Comparison of ENCODE assay signal across 8 mouse cellular contexts in the genomic region with DNA sequence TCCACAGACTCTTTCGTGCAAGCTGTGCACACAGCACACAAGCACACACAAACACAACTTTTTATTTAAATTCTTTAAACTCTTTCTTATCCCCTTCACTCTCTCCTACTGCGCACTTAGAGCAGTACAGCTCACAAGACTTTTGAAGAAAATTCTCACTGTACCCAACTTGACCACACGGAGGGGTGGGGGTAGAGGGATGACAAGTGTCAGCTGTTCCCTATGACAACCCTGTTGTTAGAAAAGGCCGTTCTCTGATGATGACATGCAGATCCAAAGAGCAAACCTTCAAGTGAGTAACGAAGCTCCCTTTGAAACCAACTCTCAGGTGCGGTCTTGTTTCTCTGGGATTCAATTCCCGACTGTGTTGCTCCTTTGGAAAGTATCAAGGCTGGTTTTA. TPM values are rescaled to one million over a fixed set of nuclear protein-coding genes. Genes with fewer than 3 reads are reported as not detected.
DNase-seq lines count a peak whose midpoint lies in the region; ATAC-seq and TF ChIP-seq lines count a peak whose summit lies in the region.

No protein-coding gene starts in this region.

- in situ Hi-C loops in ES-E14 (cut with MboI; ENCODE audit: low sequenced_read_pairs in 2 of 2, unreplicated experiment in 2 of 2), result loop anchor here in 1 of 2 experiments (5.0 to 10.0 kb wide), 2 partner anchors 71 to 1033 kb away; no protein-coding TSS in a partner anchor

- no peak for TF ChIP-seq POLR2A in kidney, adult 2 months (IDR thresholded peaks at IDR 0.05; ENCODE audit: low read depth, low read length)

- H3K36me3 ChIP-seq in kidney, adult 2 months (ENCODE audit: control insufficient read depth, insufficient read depth, low read length), result no peaks in the 10 kb centered on the region
- H3K36me3 ChIP-seq in ES-E14 (ENCODE audit: control insufficient read depth, insufficient read depth, low read length, poor library complexity, severe bottlenecking), result no peaks in the 10 kb centered on the region
- H3K36me3 ChIP-seq in forebrain, postnatal 0 days (ENCODE audit: insufficient read depth), result no peaks in the 10 kb centered on the region
- peaks cover 11% of the 10 kb centered on the region; the same call in 1 of the 2 replicates for H3K36me3 ChIP-seq in liver, postnatal 0 days (replicated peaks; ENCODE audit: insufficient read depth, low read length)

- peak overlapping the region; percentile 53 for H3K4me2 ChIP-seq in forebrain, postnatal 0 days (ENCODE audit: low read depth)
- H3K4me2 ChIP-seq in liver, postnatal 0 days (ENCODE audit: low read depth, low read length), result peak overlapping the region; percentile 90

- no peak overlapping the region; the same call in 1 of the 2 replicates for H3K9ac ChIP-seq in ES-E14 (ENCODE audit: insufficient read depth, low read depth, low read length, poor library complexity, severe bottlenecking)
- H3K9ac ChIP-seq in forebrain, postnatal 0 days, result peak overlapping the region; percentile 70; the same call in 1 of the 2 replicates
- H3K9ac ChIP-seq in liver, postnatal 0 days (replicated peaks), result peak overlapping the region; percentile 71

- no peak for DNase-seq in kidney, adult 2 months
- DNase-seq in kidney, postnatal 14 days, result no peak
- DNase-seq in ES-E14 (ENCODE audit: low read depth, low spot score), result no peak
- DNase-seq in forebrain, postnatal 0 days, result no peak
- DNase-seq in liver, postnatal 0 days, result no peak
- no peak for DNase-seq in urinary bladder, postnatal 25 days (ENCODE audit: low spot score)
- no peak for DNase-seq in adrenal gland, postnatal 14 days
- DNase-seq in frontal cortex, postnatal 25 days (ENCODE audit: low spot score in 2 of 2), result no peak

- WGBS in kidney, adult 2 months, result 24% methylated on average over 7 of the region's 7 CpGs
- 43% methylated on average over 7 of the region's 7 CpGs for WGBS in forebrain, postnatal 0 days
- 27% methylated on average over 7 of the region's 7 CpGs for WGBS in liver, postnatal 0 days (ENCODE audit: insufficient replicate concordance)

- H3K9me3 ChIP-seq in ES-E14 (ENCODE audit: control insufficient read depth, insufficient read depth, low read depth, low read length), result no peaks in the 10 kb centered on the region
- H3K9me3 ChIP-seq in forebrain, postnatal 0 days (ENCODE audit: low read length), result no peaks in the 10 kb centered on the region
- H3K9me3 ChIP-seq in liver, postnatal 0 days (ENCODE audit: low read length), result no peaks in the 10 kb centered on the region

- ATAC-seq in forebrain, postnatal 0 days, result 0 out of 2 replicates have a peak, but pooled peaks have one; percentile 2
- peak; percentile 20 for ATAC-seq in liver, postnatal 0 days

- peaks cover 11% of the 10 kb centered on the region for H3K4me1 ChIP-seq in kidney, adult 2 months (ENCODE audit: control insufficient read depth, insufficient read depth, low read length)
- H3K4me1 ChIP-seq in ES-E14 (ENCODE audit: control insufficient read depth in 2 of 2, insufficient read depth in 2 of 2, low read length in 2 of 2, poor library complexity in 1 of 2), result no peaks in the 10 kb centered on the region
- 0 out of 2 replicates have a peak, but pooled peaks cover 2% of the 10 kb centered on the region for H3K4me1 ChIP-seq in forebrain, postnatal 0 days (ENCODE audit: insufficient read depth)
- H3K4me1 ChIP-seq in liver, postnatal 0 days (ENCODE audit: insufficient read depth), result peaks cover 7% of the 10 kb centered on the region; the same call in 1 of the 2 replicates

- peak overlapping the region; percentile 87 for H3K4me3 ChIP-seq in kidney, adult 2 months (ENCODE audit: insufficient read depth, low read depth, low read length)
- peak overlapping the region; percentile 76 to 91; a peak in 3 of 4 replicates for H3K4me3 ChIP-seq in ES-E14 (ENCODE audit: insufficient read depth in 1 of 2, low read depth in 1 of 2, low read length in 2 of 2, poor library complexity in 1 of 2, severe bottlenecking in 1 of 2)
- H3K4me3 ChIP-seq in forebrain, postnatal 0 days (ENCODE audit: low read depth, low read length), result peak overlapping the region; percentile 69
- H3K4me3 ChIP-seq in liver, postnatal 0 days (ENCODE audit: low read depth, low read length), result peak overlapping the region; percentile 70

- TF ChIP-seq CTCF in kidney, adult 2 months (conservative IDR thresholded peaks at IDR 0.05; ENCODE audit: insufficient read depth, insufficient read length, low read depth, low read length), result no peak
- TF ChIP-seq CTCF in forebrain, postnatal 0 days (IDR thresholded peaks at IDR 0.05; ENCODE audit: low read depth), result no peak
- no peak for TF ChIP-seq CTCF in liver, postnatal 0 days (IDR thresholded peaks at IDR 0.05; ENCODE audit: low read depth)

- TF ChIP-seq EP300 in liver, postnatal 0 days (IDR thresholded peaks at IDR 0.05; ENCODE audit: low read depth), result no peak

- no peak overlapping the region for H3K27ac ChIP-seq in kidney, adult 2 months (ENCODE audit: insufficient read depth, low read depth, low read length)
- H3K27ac ChIP-seq in ES-E14 (ENCODE audit: insufficient read depth, low read depth, low read length, poor library complexity, severe bottlenecking), result no peak overlapping the region
- H3K27ac ChIP-seq in forebrain, postnatal 0 days (ENCODE audit: low read depth, low read length), result no peak overlapping the region
- H3K27ac ChIP-seq in liver, postnatal 0 days (ENCODE audit: low read depth), result peak overlapping the region; percentile 76; the same call in 1 of the 2 replicates

- no peaks in the 10 kb centered on the region for H3K27me3 ChIP-seq in kidney, adult 2 months (replicated peaks; ENCODE audit: control insufficient read depth, insufficient read depth, low read length)
- H3K27me3 ChIP-seq in forebrain, postnatal 0 days (ENCODE audit: insufficient read depth, low read length), result no peaks in the 10 kb centered on the region
- H3K27me3 ChIP-seq in liver, postnatal 0 days (ENCODE audit: insufficient read depth, low read length), result no peaks in the 10 kb centered on the region

TF ChIP-seq in ES-E14, 5 proteins besides CTCF, POLR2A, EP300 and RAD21:
- TF ChIP-seq ZNF384 (IDR thresholded peaks at IDR 0.05; ENCODE audit: low read depth, low read length), result no peak
- no peak for TF ChIP-seq MAFK (IDR thresholded peaks at IDR 0.05; ENCODE audit: insufficient read depth, low read depth, low read length)
- TF ChIP-seq CHD2 (IDR thresholded peaks at IDR 0.05; ENCODE audit: low read depth, low read length), result no peak
- no peak for TF ChIP-seq HCFC1 (IDR thresholded peaks at IDR 0.05; ENCODE audit: borderline replicate concordance, insufficient read depth, low read length)
- TF ChIP-seq ZC3H11A (IDR thresholded peaks at IDR 0.05; ENCODE audit: borderline replicate concordance, low read depth, low read length), result no peak

RNA-seq across cellular contexts. Expression of a gene that starts 0.7 kb away (rescaled TPM):
- 50.2 and 58.6 TPM in 2 replicates for polyA plus RNA-seq in kidney, adult 2 months (2012; rRNA removed)
- total RNA-seq in ES-E14 (2012; rRNA removed), result 6.8 and 7.6 TPM in 2 replicates
- total RNA-seq in forebrain, postnatal 0 days (2014; rRNA removed), result 83.7 and 102 TPM in 2 replicates
- 101 and 112 TPM in 2 replicates for polyA plus RNA-seq in forebrain, postnatal 0 days (2015; fragmentation: Nextera tagmentation; extraction: Ambion mirVana)
- polyA plus RNA-seq in liver, postnatal 0 days (2015; fragmentation: Nextera tagmentation; extraction: Ambion mirVana), result 44.6 and 48.9 TPM in 2 replicates
- 68.9 and 73.9 TPM in 2 replicates for total RNA-seq in adrenal gland, postnatal 14 days (2021)

RNA-seq across cellular contexts. Expression of a gene that starts 26.8 kb away (rescaled TPM):
- 1.4 and 2.2 TPM in 2 replicates for polyA plus RNA-seq in kidney, adult 2 months (2012; rRNA removed)
- 0.32 and 0.49 TPM in 2 replicates for total RNA-seq in ES-E14 (2012; rRNA removed)
- total RNA-seq in forebrain, postnatal 0 days (2014; rRNA removed), result 17.4 and 22.9 TPM in 2 replicates
- 28.3 and 34.3 TPM in 2 replicates for polyA plus RNA-seq in forebrain, postnatal 0 days (2015; fragmentation: Nextera tagmentation; extraction: Ambion mirVana)
- 19.1 and 19.8 TPM in 2 replicates for polyA plus RNA-seq in liver, postnatal 0 days (2015; fragmentation: Nextera tagmentation; extraction: Ambion mirVana)
- 5.7 and 8.4 TPM in 2 replicates for total RNA-seq in adrenal gland, postnatal 14 days (2021)

RNA-seq across cellular contexts. Expression of a gene that starts 27.1 kb away (rescaled TPM):
- polyA plus RNA-seq in kidney, adult 2 months (2012; rRNA removed), result 4.6 and 5.3 TPM in 2 replicates
- total RNA-seq in ES-E14 (2012; rRNA removed), result 0.22 and 0.26 TPM in 2 replicates
- 0.76 and 0.92 TPM in 2 replicates for total RNA-seq in forebrain, postnatal 0 days (2014; rRNA removed)
- polyA plus RNA-seq in forebrain, postnatal 0 days (2015; fragmentation: Nextera tagmentation; extraction: Ambion mirVana), result 0.65 and 0.80 TPM in 2 replicates
- 1.1 and 1.6 TPM in 2 replicates for polyA plus RNA-seq in liver, postnatal 0 days (2015; fragmentation: Nextera tagmentation; extraction: Ambion mirVana)
- 2.1 and 3.7 TPM in 2 replicates for total RNA-seq in adrenal gland, postnatal 14 days (2021)

RNA-seq across cellular contexts. Expression of a gene that starts 33.3 kb away (rescaled TPM):
- polyA plus RNA-seq in kidney, adult 2 months (2012; rRNA removed), result not detected in 2 replicates
- total RNA-seq in ES-E14 (2012; rRNA removed), result 0.94 TPM in 1 of 2 replicates, not detected in the other
- total RNA-seq in forebrain, postnatal 0 days (2014; rRNA removed), result not detected in 2 replicates
- polyA plus RNA-seq in forebrain, postnatal 0 days (2015; fragmentation: Nextera tagmentation; extraction: Ambion mirVana), result 0.17 TPM in 1 of 2 replicates, not detected in the other
- not detected in 2 replicates for polyA plus RNA-seq in liver, postnatal 0 days (2015; fragmentation: Nextera tagmentation; extraction: Ambion mirVana)
- not detected in 2 replicates for total RNA-seq in adrenal gland, postnatal 14 days (2021)

RNA-seq across cellular contexts. Expression of a gene that starts 33.5 kb away (rescaled TPM):
- 82.6 and 86.0 TPM in 2 replicates for polyA plus RNA-seq in kidney, adult 2 months (2012; rRNA removed)
- total RNA-seq in ES-E14 (2012; rRNA removed), result 9.4 and 18.3 TPM in 2 replicates
- total RNA-seq in forebrain, postnatal 0 days (2014; rRNA removed), result not detected in 2 replicates
- polyA plus RNA-seq in forebrain, postnatal 0 days (2015; fragmentation: Nextera tagmentation; extraction: Ambion mirVana), result 0.11 and 0.34 TPM in 2 replicates
- polyA plus RNA-seq in liver, postnatal 0 days (2015; fragmentation: Nextera tagmentation; extraction: Ambion mirVana), result 0.71 and 1.0 TPM in 2 replicates
- total RNA-seq in adrenal gland, postnatal 14 days (2021), result 0.33 and 0.41 TPM in 2 replicates
